Mouse (Mus musculus) fibroblast of lung, adult 2 months (primary cell): Measurements from ENCODE around the gene Ripk3.

Experiments
- DNase-seq: peaks from one replicate; pipeline ENCODE4 v3.0.0-alpha.2; 2011; ENCODE audit warnings: low read depth

The Ripk3 gene

DNA sequence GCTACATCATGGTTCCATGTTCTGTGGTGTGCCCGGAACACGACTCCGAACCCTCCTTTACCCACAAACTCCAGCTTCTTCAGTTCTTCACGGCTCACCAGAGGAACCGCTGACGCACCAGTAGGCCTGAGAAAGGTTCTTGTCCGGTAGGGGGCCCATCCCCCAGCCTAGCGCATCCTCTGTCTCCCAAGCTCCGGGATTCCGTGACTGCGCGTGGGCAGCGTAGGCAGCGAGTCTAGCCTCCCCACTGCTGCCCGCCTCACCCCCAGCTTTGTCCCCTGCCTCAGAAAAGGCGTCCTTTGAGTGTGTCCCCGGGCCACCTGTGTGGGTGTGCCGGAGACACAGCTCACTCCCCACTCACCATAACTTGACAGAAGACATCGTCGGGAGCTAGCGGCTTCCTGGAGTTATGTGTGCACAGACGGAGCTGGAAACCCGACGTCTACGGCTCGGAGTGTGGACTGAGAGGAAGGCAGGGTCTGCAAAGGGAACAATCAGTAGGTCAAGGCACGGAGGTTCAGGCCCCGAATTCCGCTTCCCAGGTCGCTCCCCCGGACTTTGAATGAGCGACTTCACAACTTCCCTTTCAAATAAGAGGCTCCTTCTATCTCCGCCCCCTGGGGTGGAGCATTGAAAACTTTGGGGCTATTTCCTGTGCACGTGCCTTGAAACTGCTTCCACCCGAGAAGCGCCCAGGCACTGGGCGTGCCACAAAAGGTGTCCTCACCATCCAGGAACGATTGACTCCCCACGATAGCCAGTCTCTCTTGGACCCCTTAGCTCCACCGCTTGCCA, at the start of gene Ripk3:
Ripk3 (minus strand) TSS at position 610 of the 795 bp plus-strand sequence.
- DNase-seq, result peak; percentile 44

DNA sequence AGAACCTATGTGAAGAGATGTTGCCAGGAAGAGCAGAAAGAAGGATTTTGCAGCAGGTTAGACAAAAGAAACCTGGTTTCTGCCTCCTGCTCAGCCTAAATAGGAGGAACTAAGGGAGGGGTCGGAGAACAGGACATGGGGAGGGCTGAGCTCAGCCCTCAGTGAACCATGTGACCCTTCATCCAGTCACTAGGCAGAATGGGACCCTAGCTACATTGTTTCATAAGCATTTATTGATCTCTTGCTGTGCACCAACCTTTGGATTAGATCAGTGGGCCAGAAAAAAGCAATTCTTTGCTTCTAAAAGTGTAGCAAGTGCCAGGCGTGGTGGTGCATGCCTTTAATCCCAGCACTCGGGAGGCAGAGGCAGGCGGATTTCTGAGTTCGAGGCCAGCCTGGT, 49.6 kb upstream of the Ripk3 start:
- no peak for DNase-seq

DNA sequence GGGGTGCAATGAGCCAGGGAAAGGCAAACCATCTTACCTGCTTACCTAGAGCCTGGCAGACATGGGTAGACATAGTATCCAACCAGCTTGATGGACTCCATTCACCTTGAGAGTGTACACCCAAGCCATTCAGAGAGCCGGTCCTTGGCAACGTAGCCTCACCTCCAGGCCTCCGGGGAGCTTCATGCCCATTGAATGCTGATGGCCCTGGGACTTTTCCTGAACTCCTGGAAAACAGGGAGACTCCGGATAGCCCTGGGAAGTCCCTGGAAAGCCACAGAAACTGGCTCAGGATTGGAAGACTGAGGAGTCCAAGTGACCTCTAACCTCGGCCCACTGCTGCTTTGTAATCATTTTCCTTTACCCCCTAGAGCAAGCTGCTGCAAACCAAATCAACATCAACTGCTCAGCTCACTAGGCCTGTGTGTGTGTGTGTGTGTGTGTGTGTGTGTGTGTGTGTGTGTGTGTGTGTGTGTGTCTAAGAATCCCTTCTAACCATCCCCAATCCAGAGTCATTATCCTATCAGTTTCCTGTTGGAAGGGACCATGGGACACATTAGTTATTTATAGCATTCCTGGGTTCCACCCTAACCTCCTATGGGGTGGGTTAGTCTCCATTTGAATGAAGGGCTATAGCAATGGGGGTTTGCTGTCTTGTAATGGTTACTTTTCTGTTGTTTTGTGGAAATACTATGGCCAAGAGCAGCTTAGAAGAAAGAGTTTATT, 46.3 kb upstream of the Ripk3 start:
- no peak for DNase-seq

DNA sequence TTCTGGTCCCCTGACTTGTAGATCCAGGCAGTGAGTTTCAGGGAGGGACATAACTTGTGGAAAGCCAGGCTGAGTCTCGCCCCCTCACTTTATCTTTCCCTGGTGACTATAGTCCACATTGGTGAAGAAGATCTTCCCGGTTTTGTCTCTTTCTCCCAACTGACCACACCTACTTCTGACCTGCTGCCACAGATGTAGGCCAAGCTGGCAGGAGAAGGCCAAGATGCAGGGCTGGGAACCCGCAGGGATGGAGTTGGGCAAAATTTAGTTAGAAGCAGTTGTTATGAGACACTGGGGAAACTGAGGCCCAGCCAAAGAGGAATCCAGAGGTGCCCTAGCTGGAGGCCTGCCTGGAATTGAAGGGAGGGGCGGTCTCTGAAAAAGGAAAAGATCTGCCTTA, 44.5 kb upstream of the Ripk3 start:
- no peak for DNase-seq

DNA sequence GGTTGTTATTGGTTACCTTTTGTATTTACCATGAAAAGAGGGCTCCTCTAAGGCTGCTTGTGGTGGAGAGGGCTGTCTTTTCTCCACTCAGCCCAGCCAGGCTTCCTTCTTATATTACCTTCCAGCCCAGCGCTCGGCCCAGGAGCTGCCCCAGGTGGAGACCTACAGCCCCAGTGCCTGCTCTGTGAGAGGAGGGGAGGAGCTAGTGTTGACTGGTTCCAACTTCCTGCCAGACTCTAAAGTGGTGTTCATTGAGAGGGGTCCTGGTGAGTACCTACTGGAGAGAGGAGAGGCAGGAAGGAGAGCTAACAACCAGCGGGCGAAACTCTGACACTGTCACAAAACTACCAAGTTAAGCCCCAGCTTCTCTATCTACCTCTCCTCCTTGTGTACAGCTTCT, 41.7 kb upstream of the Ripk3 start:
- DNase-seq, result no peak

DNA sequence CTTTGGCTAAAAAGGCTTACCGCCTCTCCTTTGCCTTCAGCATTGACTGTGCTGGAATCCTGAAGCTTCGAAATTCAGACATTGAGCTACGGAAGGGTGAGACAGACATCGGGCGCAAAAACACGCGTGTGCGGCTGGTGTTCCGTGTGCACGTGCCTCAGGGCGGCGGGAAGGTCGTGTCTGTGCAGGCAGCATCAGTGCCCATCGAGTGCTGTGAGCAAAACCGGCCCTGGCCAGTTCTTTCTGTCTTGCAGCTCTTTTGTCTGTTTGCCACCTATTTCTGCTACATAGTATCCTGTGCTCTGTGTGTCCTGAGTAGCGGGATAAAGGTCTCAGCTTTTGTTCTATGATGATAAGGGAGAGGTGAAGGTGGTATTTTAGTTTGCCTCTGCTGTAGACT, 41.2 kb upstream of the Ripk3 start:
- DNase-seq, result no peak

DNA sequence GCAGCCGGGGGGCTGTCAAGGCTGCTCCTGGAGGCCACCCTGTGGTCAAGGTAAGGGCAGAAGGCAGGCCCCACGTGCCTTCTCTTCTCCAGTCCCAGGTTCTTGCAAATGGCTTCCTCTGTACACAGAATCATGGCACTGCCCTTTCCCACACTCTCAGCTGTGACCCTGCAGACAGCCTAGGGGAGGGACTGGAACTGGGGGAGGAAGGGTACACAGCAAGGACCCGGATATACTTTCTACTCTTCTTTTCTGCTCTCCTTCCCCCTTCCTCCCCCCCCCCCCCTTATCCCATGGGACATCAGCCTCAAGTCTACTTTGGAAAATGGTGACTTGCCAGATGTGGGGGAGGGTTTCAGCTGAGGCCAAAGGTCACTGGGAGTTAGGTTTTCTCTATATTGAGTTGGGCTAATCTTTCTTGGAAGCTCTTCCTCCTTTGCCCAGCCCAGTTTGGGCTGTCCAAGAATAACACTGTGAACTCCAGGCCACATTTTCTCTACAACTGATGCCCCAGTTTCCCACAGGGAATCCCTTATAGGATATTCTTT, 40.1 kb upstream of the Ripk3 start:
- no peak for DNase-seq

DNA sequence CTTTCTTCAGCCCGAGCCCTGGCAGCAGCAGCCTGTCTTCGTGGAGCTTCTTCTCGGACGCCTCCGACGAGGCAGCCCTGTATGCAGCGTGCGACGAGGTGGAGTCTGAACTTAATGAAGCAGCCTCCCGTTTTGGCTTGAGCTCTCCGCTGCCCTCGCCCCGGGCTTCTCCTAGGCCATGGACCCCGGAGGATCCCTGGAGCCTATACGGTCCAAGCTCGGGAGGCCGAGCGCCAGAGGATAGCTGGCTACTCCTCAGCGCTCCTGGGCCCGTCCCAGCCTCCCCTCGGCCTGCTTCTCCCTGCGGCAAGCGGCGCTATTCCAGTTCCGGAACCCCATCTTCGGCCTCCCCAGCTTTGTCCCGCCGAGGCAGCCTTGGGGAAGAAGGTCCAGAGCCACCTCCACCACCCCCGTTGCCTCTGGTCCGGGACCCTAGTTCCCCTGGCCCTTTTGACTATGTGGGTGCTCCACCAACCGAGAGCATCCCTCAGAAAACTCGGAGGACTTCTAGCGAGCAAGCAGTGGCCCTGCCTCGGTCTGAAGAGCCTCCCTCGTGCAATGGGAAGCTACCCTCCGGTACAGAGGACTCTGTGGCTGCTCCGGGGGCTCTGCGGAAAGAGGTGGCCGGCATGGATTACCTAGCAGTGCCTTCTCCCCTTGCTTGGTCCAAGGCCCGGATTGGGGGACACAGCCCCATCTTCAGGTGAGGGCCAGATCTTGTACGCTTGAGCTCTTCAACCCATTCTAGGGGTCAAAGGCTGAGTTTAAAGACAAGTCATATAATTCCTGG, 38.1 kb upstream of the Ripk3 start:
- no peak for DNase-seq

DNA sequence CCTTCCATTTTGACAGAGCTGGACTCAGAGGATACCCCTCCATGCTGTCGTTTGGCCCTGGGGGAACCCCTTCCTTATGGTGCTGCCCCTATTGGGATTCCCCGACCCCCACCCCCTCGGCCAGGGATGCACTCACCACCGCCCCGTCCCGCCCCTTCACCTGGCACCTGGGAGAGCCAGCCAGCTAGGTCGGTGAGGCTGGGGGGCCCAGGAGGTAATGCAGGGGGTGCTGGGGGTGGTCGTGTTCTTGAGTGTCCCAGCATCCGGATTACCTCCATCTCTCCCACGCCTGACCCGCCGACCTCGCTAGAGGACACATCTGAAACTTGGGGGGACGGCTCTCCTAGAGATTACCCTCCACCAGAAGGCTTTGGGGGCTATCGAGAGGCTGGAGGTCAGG, 37.5 kb upstream of the Ripk3 start:
- no peak for DNase-seq

DNA sequence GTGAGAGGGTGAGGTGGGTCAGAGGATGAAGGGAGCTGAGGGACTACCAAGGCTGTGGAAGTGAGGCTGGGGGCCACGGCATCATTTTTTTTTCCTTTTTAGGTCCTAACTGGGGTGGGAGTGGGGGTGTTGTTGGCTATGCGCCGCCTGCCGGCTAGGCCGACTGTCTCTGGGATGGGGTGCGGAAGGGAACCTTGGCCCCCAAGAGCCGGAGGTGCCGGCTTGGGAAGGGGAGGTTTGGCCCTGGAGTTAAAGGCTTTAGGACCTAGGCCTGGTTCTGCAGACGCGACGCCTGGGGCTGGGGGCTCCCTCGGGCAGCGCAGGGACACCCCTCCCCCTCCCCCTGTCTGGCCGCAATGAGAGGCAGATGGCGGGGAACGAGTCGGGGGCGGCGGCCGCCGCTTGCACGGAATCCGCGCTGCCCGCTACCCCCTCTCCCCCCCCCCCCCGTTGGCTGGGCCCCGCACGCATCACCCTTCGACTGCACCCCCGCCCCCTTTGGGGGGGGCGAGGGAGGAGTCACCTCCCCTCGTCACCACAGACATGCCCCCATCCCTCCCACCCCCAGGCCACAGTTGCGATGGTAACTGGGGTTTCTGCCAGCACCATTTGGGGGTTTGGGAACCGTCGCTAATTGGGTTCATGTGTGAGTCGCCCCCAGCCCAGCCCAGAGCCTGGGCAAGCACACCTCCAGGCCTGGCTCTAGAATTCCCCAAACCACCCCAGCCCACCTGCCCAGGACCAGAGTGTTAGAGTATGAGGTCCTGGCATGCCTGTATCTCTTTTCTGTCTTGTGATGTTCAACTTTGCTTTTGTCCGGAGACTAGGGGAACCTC, 36.8 kb upstream of the Ripk3 start:
- peak; percentile 40 for DNase-seq

DNA sequence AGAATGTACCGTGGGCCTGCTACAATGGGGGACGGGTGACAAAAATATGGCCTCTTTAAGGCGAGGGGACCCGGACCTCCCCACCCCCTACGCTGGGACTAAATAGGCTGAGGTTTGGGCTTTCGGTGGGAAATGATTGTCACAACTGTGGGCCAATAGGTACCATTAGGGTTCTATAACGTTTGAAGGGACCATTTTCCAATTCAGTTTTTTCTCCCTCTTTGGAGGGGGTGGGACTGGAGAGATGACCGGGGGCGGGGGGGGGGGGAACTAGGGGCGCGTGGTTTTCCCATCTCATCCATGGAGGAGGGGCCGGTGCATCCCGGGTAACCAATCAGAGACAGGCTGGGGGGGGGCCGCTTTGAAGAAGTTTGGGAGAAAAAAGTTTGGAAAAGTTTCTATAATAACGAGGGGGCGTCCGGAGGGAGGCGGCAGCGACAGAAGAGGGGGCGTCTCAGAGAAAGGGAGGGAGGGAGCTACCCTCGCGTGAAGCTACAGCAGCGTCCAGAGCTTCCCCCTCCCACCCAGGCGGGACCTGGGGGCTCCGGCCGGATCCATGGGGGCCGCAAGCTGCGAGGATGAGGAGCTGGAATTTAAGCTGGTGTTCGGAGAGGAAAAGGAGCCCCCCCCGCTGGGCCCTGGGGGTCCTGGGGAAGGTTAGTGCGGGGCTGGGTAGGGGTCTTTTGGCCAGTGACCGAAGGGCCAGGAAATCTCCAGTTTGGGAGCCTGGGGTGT, 36.0 kb upstream of the Ripk3 start:
- DNase-seq, result peak; percentile 43

DNA sequence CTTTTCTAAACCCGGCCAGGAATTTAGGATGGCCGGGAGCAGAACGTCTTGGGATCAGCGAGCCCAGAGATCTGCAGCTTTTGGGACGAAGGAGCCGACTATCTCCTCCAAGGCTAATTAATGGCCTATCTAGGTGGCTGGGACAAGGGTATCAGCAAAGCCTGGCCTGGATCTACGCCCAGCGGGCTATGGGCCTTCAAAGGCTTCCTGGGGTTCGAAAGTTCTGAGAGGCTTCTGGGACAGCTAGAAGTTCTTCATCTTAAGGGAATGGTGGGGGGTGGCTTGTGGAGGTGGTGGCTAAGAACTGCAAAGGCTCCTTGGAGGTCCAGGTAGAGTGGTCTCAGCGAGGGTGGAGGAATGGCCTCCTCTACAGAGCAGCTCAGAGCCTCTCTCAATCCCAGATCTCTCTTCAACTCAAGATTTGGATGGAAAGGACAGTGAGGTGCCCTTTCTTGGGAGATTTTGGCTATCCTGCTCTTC, 35.4 kb upstream of the Ripk3 start:
- DNase-seq, result no peak

DNA sequence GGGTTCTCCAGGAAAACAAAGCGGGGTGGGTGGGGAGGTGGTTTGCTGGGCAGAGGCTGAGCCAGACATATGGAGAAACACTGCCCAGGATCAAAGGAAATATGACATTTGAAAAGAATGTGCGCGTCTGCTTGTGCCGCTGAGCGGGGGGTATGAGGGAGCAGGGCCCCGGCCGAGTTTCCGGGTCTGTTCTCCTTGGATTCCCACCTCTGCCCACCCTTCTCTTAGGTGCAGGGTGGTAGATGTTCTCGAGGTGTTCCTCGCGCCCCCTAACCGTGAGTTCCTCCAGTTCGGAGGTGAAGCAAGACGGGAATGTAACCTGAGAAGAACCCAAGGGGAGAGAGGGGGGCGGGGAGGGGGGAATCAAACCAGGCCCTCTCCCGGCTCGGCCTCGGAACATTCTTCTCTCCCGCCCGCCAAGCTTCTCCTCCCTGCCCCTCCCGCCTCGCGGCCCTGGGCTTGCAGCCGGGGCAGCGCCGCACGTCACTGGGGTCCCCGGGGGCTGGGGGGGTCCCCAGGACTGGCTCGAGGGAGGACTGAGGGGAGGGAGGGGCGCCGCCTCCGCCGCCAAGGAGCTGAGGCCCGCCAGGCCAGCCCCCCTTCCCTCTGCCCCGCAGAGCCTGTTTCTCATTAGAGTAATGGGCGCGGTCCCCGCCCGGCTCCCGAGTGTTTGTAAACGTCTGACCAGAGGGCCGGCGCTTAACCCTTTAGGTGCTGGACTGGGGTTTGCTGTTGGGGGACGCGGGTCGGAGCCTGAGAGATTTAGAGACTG, 34.5 kb upstream of the Ripk3 start, which contains the start of gene Nfatc4:
Nfatc4 (plus strand) TSS at position 154 of the 772 bp plus-strand sequence.
- DNase-seq, result peak; percentile 82

DNA sequence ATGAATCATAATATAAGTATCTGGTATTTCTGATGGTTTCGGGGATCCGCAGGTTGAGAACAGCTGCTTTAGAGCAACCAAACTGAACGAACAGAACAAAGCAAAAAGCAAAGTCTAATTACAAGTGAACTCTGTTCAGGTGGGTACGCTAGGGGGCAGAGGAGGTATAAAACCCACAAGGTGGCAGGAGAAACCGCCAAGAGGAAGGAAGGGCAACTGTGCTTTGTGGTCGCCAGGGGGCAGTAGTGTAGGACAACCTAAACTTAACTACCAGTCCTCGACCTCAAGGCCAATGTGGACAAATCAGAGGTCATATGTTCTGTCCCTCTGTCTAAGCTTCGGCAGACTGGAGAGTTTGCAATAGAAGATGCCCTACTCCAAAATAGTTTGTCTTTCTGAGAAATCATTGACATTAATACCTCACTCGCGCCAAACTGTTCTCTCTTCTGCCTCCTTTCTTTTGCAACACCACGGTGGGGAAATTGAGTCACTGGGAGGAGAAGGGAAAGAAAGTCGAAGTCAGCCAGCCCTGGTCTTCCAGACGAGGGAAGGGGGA, 33.8 kb upstream of the Ripk3 start:
- DNase-seq, result peak; percentile 96

DNA sequence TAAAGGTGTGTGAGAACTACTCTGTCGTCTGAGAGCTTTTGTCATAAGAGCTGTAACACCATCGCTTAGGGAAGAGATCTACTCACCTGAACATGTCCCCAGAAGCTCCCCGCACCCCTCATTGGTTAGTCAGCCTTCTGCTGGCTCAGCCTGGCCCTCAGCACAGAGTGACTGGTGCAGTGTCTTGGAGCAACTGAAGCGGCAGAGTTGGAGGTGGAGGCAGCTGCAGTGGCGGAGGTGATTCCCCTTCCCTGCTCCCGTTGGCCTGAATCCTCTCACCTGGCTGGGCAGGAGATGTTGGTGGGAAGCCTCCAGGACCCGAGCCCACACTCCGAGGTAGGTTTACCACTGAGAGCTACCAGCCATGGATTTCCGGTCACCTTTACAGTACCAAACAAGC, 31.9 kb upstream of the Ripk3 start:
- no peak for DNase-seq

DNA sequence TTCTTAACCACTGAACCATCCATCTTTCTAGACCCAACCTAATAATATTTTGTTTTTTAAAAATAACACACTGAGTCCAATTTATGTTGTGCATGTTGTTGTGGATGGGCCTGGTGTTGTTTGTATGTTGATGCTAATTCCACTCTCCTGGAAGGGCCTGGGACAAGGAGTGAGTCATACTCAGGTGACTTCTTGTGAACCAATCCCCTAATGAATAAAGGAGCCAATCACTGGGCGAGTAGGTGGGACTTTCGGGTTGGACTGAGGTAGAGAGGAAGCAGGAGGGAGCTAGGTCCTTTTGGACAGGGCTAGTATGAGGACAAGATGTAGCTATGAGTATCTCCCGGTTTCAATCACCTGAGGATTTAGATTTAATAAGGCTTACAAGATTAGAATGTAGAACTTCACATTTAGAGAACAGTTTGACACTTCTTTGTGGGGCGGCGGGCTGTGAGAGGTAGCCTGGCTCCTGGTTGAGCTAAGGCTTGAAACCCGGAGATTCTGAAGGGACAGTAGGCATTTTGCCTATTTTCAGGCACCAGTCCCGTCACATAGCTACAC, 31.3 kb upstream of the Ripk3 start:
- DNase-seq, result no peak

DNA sequence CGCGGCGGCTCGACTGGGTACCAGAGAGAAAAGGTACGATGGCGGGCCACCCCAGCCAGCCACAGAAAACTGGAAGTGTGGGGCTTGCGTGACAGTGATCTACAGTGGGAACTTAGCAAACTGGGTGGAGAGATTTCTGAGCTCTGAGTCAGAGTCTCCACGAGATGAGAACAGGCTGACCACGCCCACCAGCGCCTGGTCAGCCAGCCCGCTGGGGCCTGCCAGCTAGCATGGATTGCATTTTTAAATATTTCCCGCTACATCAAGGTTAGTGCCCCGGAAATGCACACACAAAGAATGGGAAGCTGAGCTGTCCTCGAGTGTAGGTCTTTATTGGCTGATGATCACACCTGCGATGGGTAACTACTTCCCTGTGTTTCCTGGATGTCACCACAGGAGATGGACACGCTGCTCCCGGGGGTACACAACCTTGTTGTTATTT, 26.7 kb upstream of the Ripk3 start:
- DNase-seq, result peak; percentile 75

DNA sequence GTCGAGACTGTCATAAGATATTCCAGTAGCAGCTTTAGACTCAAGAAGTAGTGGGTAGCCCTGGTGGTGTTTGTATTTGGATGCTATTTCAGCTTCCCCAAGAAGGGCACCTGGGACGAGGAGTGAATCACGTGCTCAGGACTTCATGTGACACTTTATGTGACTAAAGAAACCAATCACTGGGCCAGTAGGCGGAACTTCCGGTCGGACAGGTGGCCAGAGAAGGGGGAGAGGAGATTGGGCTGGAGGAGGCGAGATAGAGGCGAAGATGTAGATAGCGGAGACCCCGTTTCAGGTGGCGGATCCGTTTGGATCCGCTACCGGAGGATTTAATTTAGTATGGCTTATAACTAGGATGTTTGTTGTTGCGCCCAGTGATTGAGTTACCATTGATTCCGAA, 26.2 kb upstream of the Ripk3 start:
- DNase-seq, result no peak
